Mouse (Mus musculus): ENCODE data around the gene Ngfr. TPM values are rescaled to one million over a fixed set of nuclear protein-coding genes. Genes with fewer than 3 reads are reported as not detected.

Ngfr gene
- polyA plus RNA-seq (2017; shearing (Covaris generic)): not detected

DNA sequence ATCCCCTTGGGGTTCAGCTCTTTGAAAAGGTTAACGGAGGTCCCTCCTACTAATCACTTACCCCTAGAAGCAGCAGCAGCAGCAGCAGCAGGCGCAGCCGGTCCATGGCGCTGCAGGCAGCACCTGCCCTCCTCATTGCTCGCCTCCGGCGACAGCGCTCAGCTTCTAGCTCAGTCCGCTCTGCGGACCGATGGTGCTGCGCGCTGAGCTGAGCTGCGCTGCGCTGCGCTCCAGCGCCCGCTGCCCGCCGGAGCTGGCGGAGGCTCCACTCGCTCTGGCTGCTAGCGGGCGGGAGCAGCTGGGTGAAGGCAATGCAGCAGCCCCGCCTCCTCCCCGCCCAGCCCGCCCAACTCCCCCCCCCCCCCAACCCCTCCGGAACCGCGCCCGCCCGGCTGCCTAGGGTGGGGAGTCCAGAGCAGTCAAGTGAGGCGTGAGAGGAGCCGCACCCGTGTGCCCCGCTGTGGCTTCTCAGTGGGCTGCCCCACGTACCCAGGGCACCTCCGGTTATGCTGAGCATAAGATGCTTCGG is at the start of gene Ngfr:
TSS of gene Ngfr (minus strand) at position 313 of the 529 bp plus-strand sequence.

Other genes with a start within 250 kb of the Ngfr start
- gene Slc35b1, start 203.0 kb downstream of the Ngfr start, polyA plus RNA-seq (2017; shearing (Covaris generic)): 51.0 TPM
- gene Spop, start 173.7 kb downstream of the Ngfr start, polyA plus RNA-seq (2017; shearing (Covaris generic)): 198 TPM
- gene Nxph3, start 73.2 kb downstream of the Ngfr start, polyA plus RNA-seq (2017; shearing (Covaris generic)): not detected
- gene Phb, start 79.2 kb upstream of the Ngfr start, polyA plus RNA-seq (2017; shearing (Covaris generic)): 52.9 TPM
- 45.2 TPM for gene Zfp652, start 124.9 kb upstream of the Ngfr start, polyA plus RNA-seq (2017; shearing (Covaris generic))
- 2.9 TPM for gene B130006D01Rik, start 135.9 kb upstream of the Ngfr start, polyA plus RNA-seq (2017; shearing (Covaris generic))
- not detected for gene Phospho1, start 236.8 kb upstream of the Ngfr start, polyA plus RNA-seq (2017; shearing (Covaris generic))
- 16.1 TPM for gene Gngt2, start 249.5 kb upstream of the Ngfr start, polyA plus RNA-seq (2017; shearing (Covaris generic))